Mouse (Mus musculus): ENCODE results near the gene Nhlrc2.
"Not testable (repeated sequence)": the region's sequence is repeated elsewhere in the genome, so short reads cannot be mapped to it uniquely, and the experiment has no call there.

Gene Nhlrc2

DNA sequence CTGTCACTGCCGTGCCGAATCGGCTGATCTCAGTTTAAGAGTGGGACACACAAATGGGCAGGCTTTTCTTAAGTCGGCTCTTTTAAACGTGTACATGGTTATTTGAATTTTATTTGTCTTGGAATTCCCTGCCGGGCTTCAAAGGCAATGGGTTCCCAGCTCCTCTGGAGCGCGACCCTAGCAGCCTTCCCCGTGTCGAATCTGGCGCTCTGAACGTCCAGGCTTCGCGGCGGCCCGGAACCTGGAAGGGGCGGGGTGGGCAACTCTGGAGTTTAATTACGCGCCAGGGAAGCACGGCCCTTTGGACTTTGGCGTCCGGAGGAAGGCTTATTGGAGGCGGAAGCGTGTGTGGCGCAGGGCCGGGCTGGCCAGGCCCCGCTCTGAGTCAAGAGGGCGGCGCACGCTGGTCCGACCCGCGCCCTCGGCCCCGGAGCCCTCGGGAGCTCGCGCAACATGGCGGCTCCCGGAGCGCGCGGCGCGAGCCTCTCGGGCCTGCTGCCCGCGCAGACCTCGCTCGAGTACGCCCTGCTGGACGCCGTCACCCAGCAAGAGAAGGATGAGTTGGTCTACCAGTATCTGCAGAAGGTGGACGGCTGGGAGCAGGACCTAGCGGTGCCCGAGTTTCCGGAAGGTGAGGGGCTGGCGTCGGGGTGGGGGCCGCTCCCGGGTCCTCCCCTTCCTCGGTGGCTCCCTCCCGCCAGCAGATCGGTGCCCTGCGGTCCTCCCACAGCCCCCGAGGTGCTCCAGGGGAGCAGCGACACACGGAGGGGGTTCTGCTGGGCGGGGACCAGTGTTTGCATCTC lies at the start of gene Nhlrc2:
Gene Nhlrc2 (plus strand): TSS at position 32 of the 803 bp plus-strand sequence.
- peak; percentile 73 to 78 for DNase-seq

DNA sequence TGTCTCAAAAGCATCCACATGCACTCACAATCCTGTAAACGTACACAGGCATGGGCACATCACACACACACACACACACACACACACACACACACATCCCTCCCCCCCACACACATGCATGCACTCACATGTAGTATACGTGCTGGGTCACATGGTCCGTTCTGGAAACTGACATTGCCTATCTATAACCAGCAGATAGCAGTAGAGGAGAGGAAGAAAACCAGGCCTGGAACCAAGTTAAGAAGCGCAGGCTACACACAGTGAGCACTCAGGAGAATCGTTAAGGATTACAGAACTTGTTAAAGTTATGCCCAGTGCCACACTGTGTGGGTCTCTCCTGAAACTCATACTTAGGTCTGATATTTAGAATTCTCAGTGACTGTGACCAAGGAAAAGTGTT lies 45.0 kb upstream of the Nhlrc2 start:
- DNase-seq, result not testable (repeated sequence)

DNA sequence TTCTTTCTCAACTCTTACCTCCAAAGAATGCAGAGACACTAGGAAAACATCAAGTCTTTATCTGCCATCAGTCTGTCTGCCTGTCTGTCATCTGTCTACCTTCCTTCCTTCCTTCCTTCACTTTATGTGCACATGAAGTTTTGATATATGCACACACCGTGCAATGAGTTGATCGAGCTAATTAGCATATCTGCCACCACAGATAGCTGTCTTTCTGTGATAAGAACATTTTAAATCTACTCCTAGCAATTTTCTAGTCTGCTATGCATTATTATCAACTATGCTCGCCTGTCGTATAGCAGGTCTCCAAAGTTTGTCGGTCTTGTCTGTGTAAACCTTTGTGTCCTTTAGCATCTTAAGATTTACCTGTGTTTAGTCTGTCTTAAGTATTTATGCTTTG lies 44.5 kb upstream of the Nhlrc2 start:
- not testable (repeated sequence) for DNase-seq

DNA sequence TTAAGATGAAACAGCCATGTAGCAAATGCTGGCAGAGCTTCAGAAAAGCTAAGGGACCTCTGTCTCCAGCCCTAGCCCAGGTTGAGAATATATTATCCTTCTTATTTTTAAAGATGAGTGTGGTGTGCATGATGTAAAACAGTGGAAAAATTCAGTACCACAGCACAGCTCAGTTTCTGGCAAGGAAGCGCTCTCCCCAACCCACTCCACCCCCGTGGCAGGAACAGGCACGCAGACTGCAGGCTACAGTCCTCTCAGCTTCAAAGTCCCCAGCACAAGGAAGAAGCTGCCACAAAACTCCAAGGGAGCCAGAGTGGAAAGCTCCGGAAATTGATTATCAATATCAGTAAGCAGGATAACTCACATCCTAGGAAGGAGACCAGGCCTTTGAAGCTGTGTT lies 36.9 kb upstream of the Nhlrc2 start:
- not testable (repeated sequence) for DNase-seq

DNA sequence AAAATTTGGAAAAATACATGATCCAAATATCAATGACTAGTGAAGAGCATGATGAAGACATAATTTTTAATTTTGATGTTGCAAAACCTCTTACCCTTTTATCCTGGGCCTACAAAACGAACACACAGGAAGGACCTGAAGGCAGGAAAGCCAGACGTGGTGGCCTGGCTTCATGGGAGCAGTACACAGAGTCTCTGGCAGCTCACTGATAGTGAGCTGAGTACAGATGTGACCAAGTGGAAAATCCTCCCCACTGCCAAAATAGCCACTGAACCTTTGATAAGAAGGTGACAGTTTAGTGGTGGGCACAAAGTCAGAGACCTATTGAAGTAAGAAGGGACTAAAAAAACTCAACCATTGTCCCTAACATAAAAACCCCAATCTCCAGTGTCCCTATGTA lies 34.5 kb upstream of the Nhlrc2 start:
- DNase-seq, result not testable (repeated sequence)

DNA sequence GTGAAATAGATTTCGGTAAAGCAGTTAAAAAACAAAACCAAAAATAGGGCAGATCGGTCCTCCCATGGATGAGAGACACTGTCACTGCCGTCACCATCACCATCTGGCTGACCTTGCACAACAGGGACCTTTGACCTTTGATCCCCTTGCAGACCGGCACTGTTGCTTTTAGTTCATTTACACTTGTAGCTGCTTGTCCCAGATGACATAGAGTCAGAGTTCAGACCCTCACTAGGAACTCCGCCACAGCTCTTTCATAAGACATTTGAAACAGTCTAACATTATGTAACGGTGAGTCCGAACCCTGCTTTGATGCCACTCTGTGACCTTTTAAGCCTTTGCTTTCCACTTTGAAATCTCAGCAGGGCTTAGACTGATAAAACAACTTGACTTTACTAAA lies 28.7 kb upstream of the Nhlrc2 start:
- not testable (repeated sequence) for DNase-seq

DNA sequence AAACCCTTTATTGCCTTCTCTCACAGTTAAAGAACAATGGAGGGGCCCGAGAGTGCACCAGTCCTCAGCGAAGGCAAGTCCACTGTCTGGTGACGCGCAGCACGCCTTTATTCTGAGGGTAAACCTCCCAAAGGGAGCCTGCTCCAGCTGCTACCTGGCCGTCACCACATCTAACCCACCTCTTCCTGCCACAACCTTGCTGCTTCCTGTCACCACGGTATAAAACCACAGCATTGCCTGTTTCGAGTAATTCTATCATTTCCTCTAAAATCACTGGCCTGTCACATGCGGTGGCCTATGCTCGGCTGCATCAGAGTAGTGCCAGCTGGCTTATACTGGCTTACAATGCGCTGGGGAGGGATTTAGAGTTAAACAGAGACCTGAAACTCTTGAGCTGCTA lies 17.5 kb upstream of the Nhlrc2 start:
- DNase-seq, result not testable (repeated sequence)

DNA sequence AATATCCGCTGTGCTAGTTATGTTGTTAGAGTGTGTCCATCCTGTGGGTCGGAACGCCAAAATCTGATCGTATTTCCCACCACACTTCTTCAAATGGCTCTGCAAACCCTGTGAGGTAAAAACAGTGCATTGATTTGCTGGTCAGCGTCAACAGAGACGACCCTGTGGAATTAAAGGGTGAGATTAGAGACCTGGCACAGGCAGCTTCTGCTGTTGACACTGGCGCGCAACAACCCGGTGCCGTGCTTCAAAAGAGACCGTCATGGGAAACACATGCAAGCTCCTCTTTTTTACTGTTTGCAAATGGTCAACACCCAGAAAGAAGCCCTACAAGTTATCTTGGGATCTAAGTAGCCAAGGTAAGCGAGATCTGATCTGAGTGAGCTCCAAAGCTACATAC lies 16.8 kb upstream of the Nhlrc2 start:
- DNase-seq, result no peak

DNA sequence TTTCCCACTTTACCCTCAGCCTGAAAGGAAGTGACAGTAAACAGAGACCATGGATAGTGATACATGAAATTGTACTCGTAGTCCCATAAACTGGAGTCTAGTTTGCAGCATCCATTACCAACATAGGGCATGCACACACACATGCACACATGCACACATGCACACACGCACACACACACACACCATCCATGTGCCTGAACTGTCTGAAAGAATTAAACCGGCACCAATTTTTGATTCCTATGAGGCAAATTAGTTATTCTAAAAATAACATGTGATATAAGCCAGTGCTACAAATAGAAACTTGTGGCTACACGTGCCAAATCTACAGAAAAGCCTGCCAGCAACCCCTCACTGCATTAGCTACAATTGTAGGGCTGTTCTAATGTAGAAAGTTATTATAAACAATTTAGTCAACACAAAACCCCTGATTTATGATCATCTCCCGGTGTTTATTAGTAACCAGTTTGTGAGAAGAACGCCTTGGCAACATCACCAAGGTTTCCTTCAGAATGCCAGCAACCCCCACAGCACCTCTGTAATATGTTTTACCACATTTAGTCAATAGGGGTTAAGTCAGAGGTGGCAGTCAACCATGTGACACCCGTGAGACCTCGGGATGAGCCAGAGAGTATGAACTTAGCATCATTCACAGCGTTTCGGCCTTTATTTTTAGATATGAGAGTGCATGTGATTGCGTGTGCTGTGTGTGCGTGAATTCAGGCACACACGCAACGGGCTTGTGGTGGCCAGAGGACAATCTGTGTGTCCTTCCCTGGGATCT lies 14.6 kb upstream of the Nhlrc2 start:
- DNase-seq, result no peak

DNA sequence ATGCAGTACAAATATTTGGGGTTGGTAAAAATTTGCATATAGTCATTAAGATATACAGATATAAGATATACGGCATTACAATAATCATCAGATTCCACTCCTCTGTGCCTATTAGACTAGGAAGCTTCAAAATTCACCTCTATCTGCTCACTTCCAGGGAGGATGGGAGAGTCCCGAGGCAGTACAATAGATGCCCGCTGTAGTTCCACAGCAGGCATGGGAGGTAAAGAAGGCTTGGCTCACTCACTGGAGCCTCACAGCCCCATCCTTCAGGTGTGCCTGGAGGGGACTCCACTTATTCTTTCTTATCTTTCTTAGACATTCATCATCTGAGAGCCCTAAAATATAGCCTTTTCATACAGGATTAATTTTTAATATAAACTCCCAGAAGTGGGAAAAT lies 13.7 kb upstream of the Nhlrc2 start:
- DNase-seq, result no peak

DNA sequence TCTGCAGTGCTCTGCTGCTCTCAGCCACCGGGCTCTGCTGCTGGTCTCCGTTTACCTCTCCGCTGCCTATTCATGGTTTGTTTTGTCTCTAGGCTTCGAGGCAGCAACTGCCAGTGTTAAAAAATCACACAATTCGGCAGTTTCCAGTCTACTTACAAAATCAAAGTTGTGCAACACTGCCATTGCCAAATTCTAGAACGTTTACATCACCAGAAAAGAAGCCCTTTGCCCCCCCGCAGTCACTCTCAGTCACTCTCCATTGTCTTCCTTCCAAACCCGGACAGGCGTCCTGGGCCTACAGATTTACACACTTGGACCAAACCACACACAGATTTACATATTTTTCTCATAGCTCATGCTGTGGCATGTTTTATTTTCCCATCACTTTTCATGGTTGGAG lies 13.0 kb upstream of the Nhlrc2 start:
- DNase-seq, result no peak

DNA sequence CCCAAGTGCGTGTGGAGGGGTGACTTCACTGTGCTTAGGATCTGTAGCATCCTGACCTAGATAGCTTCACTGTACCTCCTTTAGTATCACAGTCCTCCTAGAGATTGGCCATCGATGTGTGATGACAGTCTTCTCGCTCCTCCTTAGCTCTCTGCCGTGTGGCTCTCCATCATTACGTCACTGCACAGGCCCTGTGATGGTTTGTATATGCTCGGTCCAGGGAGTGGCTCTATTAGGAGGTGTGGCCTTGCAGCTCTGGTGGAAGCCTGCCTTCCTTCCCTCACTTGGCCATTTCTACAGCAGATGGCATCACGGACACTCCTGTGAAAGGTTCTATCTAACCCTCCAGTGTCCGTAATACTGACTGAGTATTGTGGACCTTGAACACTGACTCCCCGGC lies 12.3 kb upstream of the Nhlrc2 start:
- DNase-seq, result no peak

DNA sequence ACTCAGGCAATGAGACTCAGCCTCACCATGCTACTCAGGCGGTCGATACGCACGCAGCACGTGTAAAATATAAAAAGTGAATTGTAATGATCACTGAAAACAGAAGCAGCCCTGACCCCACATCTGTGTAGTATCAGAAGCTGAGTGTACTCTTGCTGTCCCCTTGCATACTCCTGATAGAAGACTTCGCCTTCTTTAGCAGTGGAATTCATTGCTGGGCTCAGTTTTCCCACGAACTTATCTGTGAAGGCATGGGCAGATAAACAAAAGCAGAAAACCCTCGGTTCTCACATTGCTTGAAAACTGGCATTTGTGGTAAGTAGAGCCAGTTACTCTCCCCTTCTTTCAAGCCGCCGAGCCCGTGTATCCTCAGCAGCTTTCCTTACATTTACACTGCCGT lies 4.7 kb upstream of the Nhlrc2 start:
- DNase-seq, result no peak

DNA sequence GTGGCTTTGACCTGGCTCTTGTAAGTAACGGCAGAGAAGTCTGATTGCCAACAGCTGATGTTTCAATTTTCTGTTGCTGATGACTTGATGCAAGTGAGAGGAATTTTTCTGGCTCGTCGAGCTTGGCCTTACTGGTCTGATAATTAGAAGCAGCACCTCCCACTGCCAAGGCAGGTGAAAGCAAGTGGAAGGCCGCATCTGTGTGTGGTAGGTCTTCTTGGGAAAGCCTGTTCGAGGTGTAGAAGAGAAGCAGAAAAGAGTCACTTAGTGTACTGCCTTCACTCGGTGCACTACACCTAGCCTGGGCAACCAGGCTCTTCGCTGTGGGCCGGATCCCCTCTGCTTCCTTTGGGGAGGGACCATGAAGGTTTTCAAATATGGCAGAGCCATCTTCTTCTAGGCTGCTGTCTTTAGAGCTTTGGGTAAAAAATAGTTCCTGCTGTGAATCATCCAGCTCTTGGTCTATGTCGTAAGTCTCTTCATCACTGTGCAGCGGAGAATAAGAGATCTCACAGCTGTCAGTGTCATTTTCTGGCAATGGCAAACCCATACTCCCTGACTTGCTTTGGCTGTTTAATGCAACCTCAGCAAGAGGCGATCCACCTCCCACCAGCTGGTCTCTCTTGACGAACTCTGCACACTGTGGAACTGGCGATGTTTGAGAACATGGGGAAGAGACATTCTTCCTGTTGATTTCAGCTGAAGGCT lies 3.2 kb upstream of the Nhlrc2 start:
- no peak for DNase-seq

DNA sequence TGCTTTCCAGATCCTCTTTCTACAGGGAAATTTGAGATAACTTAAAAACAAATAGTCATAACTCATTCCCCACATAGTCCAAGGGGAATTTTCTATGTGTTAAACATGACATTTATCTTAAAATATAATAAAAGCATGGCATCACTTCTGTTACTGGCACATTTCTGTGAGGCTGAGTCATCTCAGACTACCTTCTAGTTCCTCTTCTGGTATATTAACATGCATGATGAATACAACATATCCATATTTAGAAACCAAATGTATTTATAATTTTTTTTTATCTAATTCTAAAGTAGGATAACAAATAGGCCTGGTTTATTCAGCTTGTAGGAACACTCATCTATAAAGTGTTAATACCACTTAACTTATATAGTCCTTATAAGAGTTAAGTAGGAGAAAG lies 2.0 kb upstream of the Nhlrc2 start:
- DNase-seq, result no peak

DNA sequence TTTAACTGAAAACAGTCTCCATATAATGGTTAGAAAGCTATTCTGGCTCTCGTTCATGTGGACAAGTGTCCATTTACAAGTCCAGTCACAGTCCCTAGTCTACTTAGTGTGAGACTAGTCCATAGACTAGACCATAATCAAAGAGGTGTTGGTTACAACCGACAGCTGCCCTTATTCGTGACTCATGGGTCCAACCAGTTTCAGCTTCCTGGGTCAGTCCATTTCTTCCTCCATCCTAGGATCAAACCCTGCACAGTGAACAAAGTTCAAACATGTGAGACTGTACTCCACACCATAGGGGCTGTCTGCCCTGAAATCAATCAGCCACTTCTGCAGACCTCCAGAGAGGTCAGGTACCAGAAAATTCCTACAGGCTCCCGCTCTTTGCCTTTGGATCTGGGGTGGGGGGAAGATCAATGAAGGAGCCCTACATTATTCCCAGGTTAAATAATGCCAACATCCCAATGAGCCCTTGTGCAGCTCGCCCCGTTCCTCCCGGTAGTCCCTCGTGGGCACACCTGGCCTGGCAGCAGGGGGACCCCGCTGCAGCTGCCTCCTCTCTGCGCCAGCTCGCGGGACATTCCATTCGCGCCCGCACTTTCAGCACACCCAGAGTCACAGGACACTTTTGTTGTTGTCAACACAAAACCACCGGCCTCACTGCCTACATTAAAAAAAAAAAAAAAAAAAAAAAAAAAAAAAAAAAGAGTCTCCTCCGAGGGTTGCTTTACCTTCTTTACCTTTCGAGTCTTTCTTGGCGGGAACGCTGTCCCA lies 418 bp upstream of the Nhlrc2 start, which contains the start of gene Dclre1a:
Gene Dclre1a (minus strand): TSS at position 767 of the 774 bp plus-strand sequence.
- peak; percentile 78 to 79 for DNase-seq

DNA sequence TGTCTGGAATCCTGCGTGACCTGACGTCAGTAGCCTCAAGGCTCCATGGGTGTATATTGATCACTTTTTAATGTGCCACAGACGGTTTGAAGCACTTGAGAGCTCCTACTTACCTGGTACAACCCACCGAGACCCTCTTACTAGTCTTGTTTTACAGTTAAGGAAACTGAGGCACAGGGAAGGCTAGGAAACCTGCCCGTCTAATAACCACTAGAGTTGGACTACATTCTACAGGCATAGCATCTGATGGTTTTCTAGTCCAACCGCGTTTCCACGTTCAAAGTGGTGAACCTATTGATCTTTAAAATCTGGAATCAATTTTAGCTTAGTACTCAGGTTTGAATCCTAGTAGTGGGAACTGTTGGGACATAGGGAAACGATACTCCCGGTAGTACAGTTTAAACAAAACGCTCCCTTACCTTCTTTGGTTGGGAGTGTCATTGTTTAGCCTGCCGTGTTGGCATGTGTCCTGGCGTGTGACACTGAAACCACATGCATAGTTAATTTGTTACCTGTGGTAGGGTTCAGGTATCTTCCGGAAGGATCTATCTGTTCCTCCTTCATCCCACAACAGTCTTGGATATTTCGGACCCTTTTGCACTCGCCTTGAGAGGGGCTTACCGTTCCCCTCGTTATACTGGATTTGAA lies 1.1 kb downstream of the Nhlrc2 start:
- DNase-seq, result no peak

DNA sequence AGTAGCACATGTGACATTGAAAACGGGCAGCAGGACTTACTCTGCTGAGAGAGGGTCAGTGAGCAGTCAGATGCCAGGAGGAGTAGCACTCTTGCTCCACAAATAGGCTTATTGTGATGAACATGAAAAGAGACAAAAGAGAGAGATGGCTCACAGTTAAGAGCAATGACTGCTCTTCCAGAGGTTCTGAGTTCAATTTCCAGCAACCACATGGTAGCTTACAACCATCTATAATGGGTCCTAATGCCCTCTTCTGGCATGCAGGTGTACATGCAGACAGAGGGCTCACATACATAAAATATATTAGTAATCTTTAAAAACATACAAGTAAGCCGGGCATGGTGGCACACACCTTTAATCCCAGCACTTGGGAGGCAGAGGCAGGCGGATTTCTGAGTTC lies 5.1 kb downstream of the Nhlrc2 start:
- no peak for DNase-seq

DNA sequence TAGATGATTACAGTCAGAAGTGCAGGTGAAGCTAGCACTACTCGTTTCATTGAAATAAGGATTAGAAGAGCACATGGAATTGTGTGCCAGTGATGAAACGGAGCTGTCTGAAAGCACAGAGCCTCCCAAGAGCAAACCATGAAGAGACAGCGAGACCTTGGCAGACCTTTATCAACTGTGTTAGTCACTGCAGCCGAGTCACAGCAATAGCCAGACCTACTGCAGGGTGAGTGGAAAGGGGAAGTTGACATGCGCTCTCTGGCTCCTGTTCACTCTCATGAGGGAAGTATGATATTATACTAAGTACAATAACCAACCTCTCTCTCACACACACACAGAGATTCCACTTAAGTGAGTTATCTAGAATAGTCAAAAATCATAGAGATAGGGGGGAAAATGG lies 7.9 kb downstream of the Nhlrc2 start:
- DNase-seq, result no peak

DNA sequence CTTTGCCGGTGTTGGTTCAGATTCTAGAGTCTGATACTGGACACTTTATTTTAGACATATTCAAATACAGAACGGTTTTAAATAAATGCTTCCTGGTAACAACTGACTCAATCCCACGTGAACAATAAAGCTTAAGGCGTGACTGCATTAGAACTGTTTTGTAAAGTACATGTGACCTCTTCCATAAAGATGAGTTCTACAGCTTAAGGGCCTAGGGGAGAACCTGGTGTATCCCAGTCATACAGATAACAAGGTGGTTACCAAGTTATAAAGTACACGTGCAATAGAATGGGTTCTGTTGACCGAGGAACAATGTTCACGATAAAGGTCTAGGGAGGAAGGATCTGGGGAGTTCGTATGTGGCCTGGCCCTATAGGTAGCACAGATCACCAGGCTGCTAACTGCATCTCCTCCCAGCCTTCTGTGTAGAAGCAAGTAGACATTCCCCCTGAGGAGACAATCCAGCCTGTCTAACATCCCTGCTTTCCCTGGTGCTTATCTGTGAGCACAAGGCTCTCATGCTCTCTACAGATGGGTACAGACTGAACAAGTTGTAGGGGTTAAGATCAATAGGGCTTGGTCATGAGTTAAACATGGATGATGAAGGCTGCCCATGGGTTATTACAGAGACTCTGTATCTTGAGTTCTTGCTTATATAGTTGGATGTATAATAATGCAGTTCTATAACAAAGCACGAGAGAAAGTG lies 14.5 kb downstream of the Nhlrc2 start:
- DNase-seq, result no peak

DNA sequence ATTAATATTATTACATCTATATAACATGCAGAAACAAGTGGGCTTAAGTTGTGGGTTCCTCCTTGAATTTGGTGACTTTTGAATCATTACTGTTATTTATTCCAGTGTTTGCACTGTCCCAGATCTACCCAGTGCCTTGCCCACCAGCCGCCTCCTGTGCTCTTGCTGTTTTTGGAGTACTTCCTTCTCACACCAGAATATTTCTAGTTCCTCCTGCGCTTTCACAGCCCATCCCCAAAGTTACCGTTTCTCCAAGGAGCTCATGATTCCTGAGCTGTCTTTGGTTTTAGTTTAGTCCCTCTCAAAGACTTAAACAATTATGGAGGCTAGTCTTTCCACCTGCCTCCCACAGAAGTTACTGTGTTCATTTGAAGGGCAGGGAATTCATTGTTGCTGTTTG lies 15.4 kb downstream of the Nhlrc2 start:
- no peak for DNase-seq

DNA sequence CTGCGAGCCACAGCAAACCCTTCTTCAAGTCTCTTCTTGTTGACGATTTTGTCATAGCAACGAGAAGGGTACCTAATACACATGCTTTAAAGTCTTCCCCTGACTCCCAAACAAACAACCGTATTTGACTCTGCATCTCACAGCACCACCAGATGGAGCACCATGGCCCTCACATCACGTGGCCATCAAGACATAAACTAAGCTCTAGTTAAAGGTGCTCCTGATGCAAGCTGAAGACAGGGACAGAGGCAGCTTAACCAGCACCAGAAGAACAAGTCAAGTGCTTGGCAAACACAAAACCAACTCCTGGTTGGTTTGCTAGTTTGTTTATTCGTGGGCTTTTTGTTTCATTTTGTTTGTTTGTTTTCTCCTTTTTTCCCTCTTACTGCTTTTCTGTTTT lies 17.3 kb downstream of the Nhlrc2 start:
- DNase-seq, result no peak
